Comparison of ENCODE assay signal across 24 mouse cellular contexts in genomic region chr6:95229885-95230284, GRCm38 (mm10).
DNase-seq lines count a peak whose midpoint lies in the region; ATAC-seq and TF ChIP-seq lines count a peak whose summit lies in the region.
"Had no signal": no experiment of that assay in that cellular context is flagged by ENCODE, and none has a peak within 500 bp of the region (broad histone marks: within the 10 kb centered on the region; RNA-seq: fewer than 3 reads in every experiment).

No protein-coding gene starts in this region.

- peaks cover 9% of the 10 kb centered on the region for H3K4me1 ChIP-seq in neural tube, embryonic 13.5 days (replicated peaks)
- no peaks in the 10 kb centered on the region for H3K4me1 ChIP-seq in neural tube, embryonic 15.5 days
- no peaks in the 10 kb centered on the region for H3K4me1 ChIP-seq in limb, embryonic 14.5 days (ENCODE audit: control insufficient read depth, insufficient read depth, low read length)
- no peaks in the 10 kb centered on the region for H3K4me1 ChIP-seq in kidney, embryonic 15.5 days
- H3K4me1 ChIP-seq: embryonic facial prominence, embryonic 12.5 days; forebrain, embryonic 12.5 days; forebrain, embryonic 15.5 days; heart, embryonic 10.5 days; heart, embryonic 13.5 days had no signal

- DNase-seq in gastrocnemius, postnatal 14 days, result peak; percentile 4
- DNase-seq in gastrocnemius, adult 18-20 months (ENCODE audit: low spot score), result no peak
- DNase-seq in limb, embryonic 14.5 days (ENCODE audit: low spot score), result peak; percentile 21
- DNase-seq in retina, postnatal 1 day, result peak; percentile 20
- DNase-seq: adrenal gland, adult 2 months; adrenal gland, postnatal 14 days; cerebellum, adult 18-20 months; cerebellum, adult 9-10 months; cerebellum, postnatal 14 days; gastrocnemius, postnatal 36 days; heart, adult 2 months; heart, postnatal 14 days; heart, postnatal 4 days had no signal

- ATAC-seq in neural tube, embryonic 13.5 days (ENCODE audit: low read depth), result 0 out of 2 replicates have a peak, but pooled peaks have one; percentile 19
- ATAC-seq in neural tube, embryonic 15.5 days (ENCODE audit: low FRiP score), result no peak
- ATAC-seq in limb, embryonic 14.5 days (ENCODE audit: low FRiP score, low read depth), result no peak
- no peak for ATAC-seq in kidney, embryonic 15.5 days (replicated peaks; ENCODE audit: low FRiP score)
- ATAC-seq: CD4-positive, CD25-positive, alpha-beta regulatory T cell, adult 4 months; forebrain, embryonic 15.5 days had no signal

- H3K9ac ChIP-seq in neural tube, embryonic 13.5 days, result no peak overlapping the region
- H3K9ac ChIP-seq in neural tube, embryonic 15.5 days (replicated peaks), result no peak overlapping the region
- H3K9ac ChIP-seq in limb, embryonic 14.5 days (ENCODE audit: low read depth, low read length, severe bottlenecking), result no peak overlapping the region
- H3K9ac ChIP-seq in kidney, embryonic 15.5 days, result no peak overlapping the region
- H3K9ac ChIP-seq: embryonic facial prominence, embryonic 12.5 days; forebrain, embryonic 12.5 days; forebrain, embryonic 15.5 days; heart, embryonic 13.5 days; hindbrain, embryonic 15.5 days had no signal

- no peaks in the 10 kb centered on the region for H3K36me3 ChIP-seq in neural tube, embryonic 13.5 days
- no peaks in the 10 kb centered on the region for H3K36me3 ChIP-seq in neural tube, embryonic 15.5 days
- H3K36me3 ChIP-seq in limb, embryonic 14.5 days (ENCODE audit: control insufficient read depth, insufficient read depth, low read length), result no peaks in the 10 kb centered on the region
- no peaks in the 10 kb centered on the region for H3K36me3 ChIP-seq in kidney, embryonic 15.5 days
- H3K36me3 ChIP-seq: embryonic facial prominence, embryonic 12.5 days; forebrain, embryonic 12.5 days; forebrain, embryonic 15.5 days; heart, embryonic 10.5 days; heart, embryonic 13.5 days; hindbrain, embryonic 15.5 days had no signal

- H3K27ac ChIP-seq in neural tube, embryonic 13.5 days (replicated peaks), result no peak overlapping the region
- H3K27ac ChIP-seq in neural tube, embryonic 15.5 days (replicated peaks), result no peak overlapping the region
- no peak overlapping the region for H3K27ac ChIP-seq in limb, embryonic 14.5 days (replicated peaks; ENCODE audit: low read depth, low read length)
- no peak overlapping the region for H3K27ac ChIP-seq in kidney, embryonic 15.5 days
- H3K27ac ChIP-seq: embryonic facial prominence, embryonic 12.5 days; forebrain, embryonic 12.5 days; forebrain, embryonic 15.5 days; heart, adult 2 months; heart, embryonic 10.5 days; heart, embryonic 13.5 days; hindbrain, embryonic 15.5 days had no signal

- TF ChIP-seq POLR2A in limb, embryonic 14.5 days (IDR thresholded peaks at IDR 0.05; ENCODE audit: borderline replicate concordance, extremely low read depth, insufficient read depth, insufficient read length), result no peak

- no peaks in the 10 kb centered on the region for H3K9me3 ChIP-seq in neural tube, embryonic 13.5 days
- H3K9me3 ChIP-seq in neural tube, embryonic 15.5 days (replicated peaks), result no peaks in the 10 kb centered on the region
- H3K9me3 ChIP-seq in limb, embryonic 14.5 days (ENCODE audit: control insufficient read depth, low read length), result no peaks in the 10 kb centered on the region
- no peaks in the 10 kb centered on the region for H3K9me3 ChIP-seq in kidney, embryonic 15.5 days (replicated peaks)
- H3K9me3 ChIP-seq: embryonic facial prominence, embryonic 12.5 days; forebrain, embryonic 12.5 days; forebrain, embryonic 15.5 days; heart, embryonic 10.5 days; heart, embryonic 13.5 days; hindbrain, embryonic 15.5 days had no signal

- 49% methylated on average over 8 of the region's 8 CpGs for WGBS in neural tube, embryonic 13.5 days
- WGBS in neural tube, embryonic 15.5 days, result 61% methylated on average over 8 of the region's 8 CpGs
- 64% methylated on average over 8 of the region's 8 CpGs for WGBS in limb, embryonic 14.5 days
- 75% methylated on average over 8 of the region's 8 CpGs for WGBS in kidney, embryonic 15.5 days

- intact Hi-C loops in gastrocnemius, postnatal 14 days (cut with DNase I; ENCODE audit: low total_unique reads), result loop anchor here (10.0 kb wide), 1 partner anchor 135 kb away; no protein-coding TSS in a partner anchor

- H3K4me2 ChIP-seq in neural tube, embryonic 13.5 days, result no peak overlapping the region
- no peak overlapping the region for H3K4me2 ChIP-seq in neural tube, embryonic 15.5 days
- no peak overlapping the region for H3K4me2 ChIP-seq in limb, embryonic 14.5 days (replicated peaks; ENCODE audit: low read depth, low read length, severe bottlenecking)
- no peak overlapping the region for H3K4me2 ChIP-seq in kidney, embryonic 15.5 days
- H3K4me2 ChIP-seq: embryonic facial prominence, embryonic 12.5 days; forebrain, embryonic 12.5 days; forebrain, embryonic 15.5 days; heart, embryonic 13.5 days; hindbrain, embryonic 15.5 days had no signal

- no peaks in the 10 kb centered on the region for H3K27me3 ChIP-seq in neural tube, embryonic 13.5 days
- H3K27me3 ChIP-seq in neural tube, embryonic 15.5 days (replicated peaks), result no peaks in the 10 kb centered on the region
- no peaks in the 10 kb centered on the region for H3K27me3 ChIP-seq in limb, embryonic 14.5 days (ENCODE audit: control insufficient read depth, insufficient read depth, low read length)
- H3K27me3 ChIP-seq in kidney, embryonic 15.5 days, result no peaks in the 10 kb centered on the region
- H3K27me3 ChIP-seq: embryonic facial prominence, embryonic 12.5 days; forebrain, embryonic 15.5 days; heart, embryonic 13.5 days; hindbrain, embryonic 15.5 days had no signal

- no peak overlapping the region for H3K4me3 ChIP-seq in neural tube, embryonic 13.5 days
- no peak overlapping the region for H3K4me3 ChIP-seq in neural tube, embryonic 15.5 days (replicated peaks)
- H3K4me3 ChIP-seq in limb, embryonic 14.5 days (replicated peaks; ENCODE audit: low read length), result no peak overlapping the region
- no peak overlapping the region for H3K4me3 ChIP-seq in kidney, embryonic 15.5 days (replicated peaks)
- H3K4me3 ChIP-seq: embryonic facial prominence, embryonic 12.5 days; erythroblast, embryonic 14.5 days; forebrain, embryonic 12.5 days; forebrain, embryonic 15.5 days; heart, adult 2 months; heart, embryonic 10.5 days; heart, embryonic 13.5 days; hindbrain, embryonic 15.5 days had no signal
